Mouse (Mus musculus): ENCODE data around the gene Pan3. TPM values are rescaled to one million over a fixed set of nuclear protein-coding genes. Genes with fewer than 3 reads are reported as not detected.
A peak's percentile ranks its signal among the peaks of the same experiment; 100 is the strongest.
"Not testable (repeated sequence)": the region's sequence is repeated elsewhere in the genome, so short reads cannot be mapped to it uniquely, and the experiment has no call there.

The Pan3 gene
- polyA plus RNA-seq, 1 experiment from 2014 or later, result 98.3 TPM

DNA sequence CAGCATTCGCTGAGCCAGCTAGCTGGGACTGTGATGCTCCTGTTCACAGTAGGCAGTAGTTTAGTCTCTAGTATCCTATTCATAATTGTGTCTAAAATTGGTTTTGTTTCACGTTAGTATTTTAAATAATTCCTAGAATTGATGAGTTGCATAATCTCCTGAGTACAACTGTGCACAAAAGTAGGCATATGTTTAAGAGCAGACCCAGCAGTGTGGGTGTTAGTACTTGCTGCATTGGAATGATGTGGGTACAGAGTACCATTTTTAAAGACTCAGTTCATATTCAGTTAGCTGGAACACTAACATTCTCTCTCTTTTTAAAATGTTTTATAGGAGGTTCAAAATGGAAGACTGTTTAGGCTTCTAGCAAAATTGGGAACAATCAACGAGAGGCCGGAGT is 109.4 kb downstream of the Pan3 start:
- Histone ChIP-seq H3K4me3 (ENCODE audit: low read depth, low read length) (no peak overlapping the region), H3K36me3 (ENCODE audit: control insufficient read depth, insufficient read depth, low read length) (peaks cover 29% of the 10 kb centered on the region), H3K9ac (replicated peaks; ENCODE audit: low read depth, low read length) (no peak overlapping the region), H3K9me3 (ENCODE audit: control insufficient read depth, low read depth, low read length) (no peaks in the 10 kb centered on the region), H3K4me2 (replicated peaks; ENCODE audit: low read depth, low read length) (no peak overlapping the region), H3K27me3 (ENCODE audit: control insufficient read depth, insufficient read depth, low read length) (no peaks in the 10 kb centered on the region), H3K27ac (ENCODE audit: low read length) (no peak overlapping the region), H3K4me1 (ENCODE audit: control insufficient read depth, insufficient read depth, low read length) (no peaks in the 10 kb centered on the region)
- WGBS, result 94% methylated on average over 4 of the region's 4 CpGs
- ATAC-seq (ENCODE audit: insufficient number of reproducible peaks, insufficient read depth, low FRiP score, low read depth), result no peak

DNA sequence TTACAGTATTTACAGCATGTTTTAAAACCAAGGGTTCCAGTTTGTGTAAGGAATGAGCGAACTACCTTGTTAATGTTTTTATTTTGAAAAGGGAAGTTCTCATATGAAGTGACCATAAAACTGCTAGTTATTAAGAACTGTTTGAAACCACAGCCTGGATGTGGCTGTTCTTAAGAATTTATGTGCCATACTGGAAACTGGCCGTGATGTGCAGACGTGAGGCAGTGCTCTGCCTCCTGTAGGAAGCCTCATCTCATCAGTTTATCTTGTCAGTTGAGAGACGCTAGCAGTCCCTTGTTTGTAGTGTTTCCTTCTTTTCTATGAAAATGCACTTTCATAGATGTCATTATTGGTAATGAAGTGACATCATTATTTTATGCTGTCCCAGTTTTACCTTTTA is 109.9 kb downstream of the Pan3 start:
- 92% methylated on average over 4 of the region's 4 CpGs for WGBS
- no peak overlapping the region for H3K27ac ChIP-seq (ENCODE audit: low read length)
- no peaks in the 10 kb centered on the region for H3K9me3 ChIP-seq (ENCODE audit: control insufficient read depth, low read depth, low read length)
- peaks cover 29% of the 10 kb centered on the region for H3K36me3 ChIP-seq (ENCODE audit: control insufficient read depth, insufficient read depth, low read length)
- no peak overlapping the region for H3K4me2 ChIP-seq (replicated peaks; ENCODE audit: low read depth, low read length)
- no peak overlapping the region for H3K4me3 ChIP-seq (ENCODE audit: low read depth, low read length)
- H3K27me3 ChIP-seq (ENCODE audit: control insufficient read depth, insufficient read depth, low read length), result no peaks in the 10 kb centered on the region
- no peak overlapping the region for H3K9ac ChIP-seq (replicated peaks; ENCODE audit: low read depth, low read length)
- no peaks in the 10 kb centered on the region for H3K4me1 ChIP-seq (ENCODE audit: control insufficient read depth, insufficient read depth, low read length)
- no peak for ATAC-seq (ENCODE audit: insufficient number of reproducible peaks, insufficient read depth, low FRiP score, low read depth)

DNA sequence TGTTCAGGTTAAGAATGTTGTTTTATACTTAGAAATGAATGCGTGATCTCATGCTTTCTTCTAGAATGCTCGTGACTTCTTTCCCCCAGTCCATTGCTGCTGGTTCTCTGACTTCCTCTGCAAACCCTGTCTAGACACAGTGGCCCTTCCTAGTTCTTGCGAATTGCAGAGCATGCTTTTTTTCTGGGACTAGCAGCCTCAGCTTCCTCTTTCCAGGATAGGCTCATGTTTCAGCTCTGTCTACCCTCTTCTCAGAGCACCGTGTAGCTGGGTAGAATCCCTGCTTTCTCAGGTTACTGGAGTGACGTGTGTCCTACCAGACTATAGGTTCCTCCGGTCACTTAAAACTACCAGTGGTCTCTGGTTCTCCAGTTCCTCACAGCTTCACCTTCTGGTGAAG is 112.3 kb downstream of the Pan3 start:
- H3K4me2 ChIP-seq (replicated peaks; ENCODE audit: low read depth, low read length), result no peak overlapping the region
- no peaks in the 10 kb centered on the region for H3K4me1 ChIP-seq (ENCODE audit: control insufficient read depth, insufficient read depth, low read length)
- no peak for ATAC-seq (ENCODE audit: insufficient number of reproducible peaks, insufficient read depth, low FRiP score, low read depth)
- no peak overlapping the region for H3K27ac ChIP-seq (ENCODE audit: low read length)
- H3K9me3 ChIP-seq (ENCODE audit: control insufficient read depth, low read depth, low read length), result no peaks in the 10 kb centered on the region
- no peaks in the 10 kb centered on the region for H3K27me3 ChIP-seq (ENCODE audit: control insufficient read depth, insufficient read depth, low read length)
- peaks cover 38% of the 10 kb centered on the region for H3K36me3 ChIP-seq (ENCODE audit: control insufficient read depth, insufficient read depth, low read length)
- no peak overlapping the region for H3K4me3 ChIP-seq (ENCODE audit: low read depth, low read length)
- H3K9ac ChIP-seq (replicated peaks; ENCODE audit: low read depth, low read length), result no peak overlapping the region
- 82% methylated on average over 6 of the region's 6 CpGs for WGBS

DNA sequence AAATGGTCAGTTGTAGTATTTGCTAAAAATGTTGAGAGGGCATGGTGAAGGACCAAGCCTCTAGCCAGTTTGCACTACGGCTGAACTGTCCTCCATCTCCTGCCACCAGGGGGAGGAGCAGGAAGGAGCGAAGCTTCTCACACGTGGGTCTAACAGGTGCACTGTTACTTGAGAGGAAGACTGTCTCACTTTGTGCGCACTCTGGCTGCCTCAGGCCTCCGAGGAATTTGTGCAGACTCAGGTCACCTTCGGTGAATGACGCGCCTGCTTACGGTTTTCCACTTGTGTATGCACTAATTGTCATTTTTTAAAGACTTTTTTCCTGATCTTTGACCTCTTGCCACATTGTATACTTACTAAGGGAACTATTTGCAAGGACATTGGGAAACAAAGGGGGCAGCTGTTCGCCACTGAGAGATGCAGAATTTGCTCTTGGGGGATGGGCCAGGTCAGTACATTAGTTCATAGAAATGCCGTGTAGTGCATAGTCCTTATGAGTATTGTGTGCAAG is 115.8 kb downstream of the Pan3 start:
- Histone ChIP-seq H3K27ac (ENCODE audit: low read length) (no peak overlapping the region), H3K36me3 (ENCODE audit: control insufficient read depth, insufficient read depth, low read length) (peaks cover 27% of the 10 kb centered on the region), H3K9ac (replicated peaks; ENCODE audit: low read depth, low read length) (no peak overlapping the region), H3K27me3 (ENCODE audit: control insufficient read depth, insufficient read depth, low read length) (no peaks in the 10 kb centered on the region), H3K4me3 (ENCODE audit: low read depth, low read length) (no peak overlapping the region), H3K4me1 (ENCODE audit: control insufficient read depth, insufficient read depth, low read length) (no peaks in the 10 kb centered on the region), H3K9me3 (ENCODE audit: control insufficient read depth, low read depth, low read length) (no peaks in the 10 kb centered on the region), H3K4me2 (replicated peaks; ENCODE audit: low read depth, low read length) (no peak overlapping the region)
- 0 out of 2 replicates have a peak, but pooled peaks have one; percentile 23 for ATAC-seq (ENCODE audit: insufficient number of reproducible peaks, insufficient read depth, low FRiP score, low read depth)
- WGBS, result 51% methylated on average over 11 of the region's 11 CpGs

DNA sequence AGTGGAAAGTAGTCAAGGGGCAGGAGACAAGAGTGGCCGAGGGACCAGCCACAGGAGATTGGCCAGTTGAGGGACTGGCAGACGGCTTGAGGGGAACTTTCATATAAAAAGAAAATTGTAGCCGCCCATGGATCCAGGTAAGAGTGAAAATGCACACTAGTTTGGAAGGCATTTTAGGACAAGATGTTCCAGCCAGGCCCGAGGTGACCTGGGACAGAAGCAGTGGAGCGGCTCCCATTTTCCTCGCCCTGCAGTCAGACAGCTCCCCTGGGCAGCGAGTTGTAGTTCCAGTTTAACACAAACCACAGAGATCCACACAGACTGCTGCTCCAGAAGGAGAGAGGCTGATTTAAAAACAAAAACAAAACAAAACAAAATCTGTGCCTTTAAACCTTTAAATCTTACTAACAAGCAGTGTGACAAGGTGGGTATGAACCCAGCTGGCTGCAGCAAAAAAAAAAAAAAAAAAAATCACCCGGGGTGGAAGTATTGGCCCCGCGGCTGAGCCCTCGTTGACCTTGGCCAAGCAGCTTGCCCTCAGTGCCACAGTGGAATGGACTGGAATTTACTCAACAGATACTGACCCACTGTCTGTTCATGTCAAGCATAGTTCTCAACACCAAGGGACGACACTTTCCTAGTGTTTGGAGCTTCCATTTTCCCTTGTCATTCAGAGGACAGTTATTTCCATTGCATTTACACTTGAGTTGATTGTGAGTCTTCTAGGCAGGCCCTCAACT is 119.2 kb downstream of the Pan3 start:
- WGBS, result 85% methylated on average over 12 of the region's 12 CpGs
- peaks cover 17% of the 10 kb centered on the region for H3K36me3 ChIP-seq (ENCODE audit: control insufficient read depth, insufficient read depth, low read length)
- H3K9me3 ChIP-seq (ENCODE audit: control insufficient read depth, low read depth, low read length), result no peaks in the 10 kb centered on the region
- H3K9ac ChIP-seq (replicated peaks; ENCODE audit: low read depth, low read length), result no peak overlapping the region
- H3K4me1 ChIP-seq (ENCODE audit: control insufficient read depth, insufficient read depth, low read length), result no peaks in the 10 kb centered on the region
- H3K27me3 ChIP-seq (ENCODE audit: control insufficient read depth, insufficient read depth, low read length), result no peaks in the 10 kb centered on the region
- no peak overlapping the region for H3K4me2 ChIP-seq (replicated peaks; ENCODE audit: low read depth, low read length)
- H3K27ac ChIP-seq (ENCODE audit: low read length), result no peak overlapping the region
- ATAC-seq (ENCODE audit: insufficient number of reproducible peaks, insufficient read depth, low FRiP score, low read depth), result no peak
- no peak overlapping the region for H3K4me3 ChIP-seq (ENCODE audit: low read depth, low read length)

DNA sequence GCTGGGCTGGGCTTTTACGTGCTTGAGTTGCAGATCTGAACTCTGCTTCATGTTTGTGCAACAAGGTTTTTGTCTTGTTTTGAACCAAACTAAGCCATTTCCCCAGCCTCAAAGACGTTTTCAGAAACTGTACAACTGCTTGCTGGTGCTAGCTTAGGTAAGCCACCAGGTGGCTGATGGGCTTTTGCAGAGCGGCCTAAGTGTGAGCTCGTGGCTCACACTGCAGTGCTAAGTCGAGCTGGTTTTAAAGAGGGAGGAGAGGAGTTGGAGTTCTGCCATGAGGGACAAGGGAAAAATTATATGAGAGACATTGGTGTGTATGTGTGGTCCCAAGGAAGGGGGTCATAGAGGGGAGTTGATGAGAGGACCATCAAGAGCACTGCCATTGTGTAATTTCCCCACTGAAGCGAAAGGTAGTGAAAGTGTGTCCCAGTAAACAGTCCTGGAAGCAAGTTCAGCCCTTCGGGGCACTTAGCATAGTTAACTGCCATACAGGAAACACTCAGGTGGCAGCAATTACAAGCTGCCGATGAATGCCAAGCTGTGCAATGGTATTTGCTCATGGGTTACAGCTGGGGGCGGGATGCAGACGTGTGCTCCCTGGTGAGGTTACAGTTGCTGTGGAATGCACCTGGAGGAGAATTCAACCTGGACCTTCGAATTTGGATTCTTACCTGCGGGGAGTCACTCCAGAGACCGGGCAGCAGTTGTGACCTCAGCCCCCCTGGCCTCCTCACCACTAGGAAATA is 122.1 kb downstream of the Pan3 start:
- ATAC-seq (ENCODE audit: insufficient number of reproducible peaks, insufficient read depth, low FRiP score, low read depth), result no peak
- Histone ChIP-seq H3K36me3 (ENCODE audit: control insufficient read depth, insufficient read depth, low read length) (no peaks in the 10 kb centered on the region; the same call in 1 of the 2 replicates), H3K9ac (replicated peaks; ENCODE audit: low read depth, low read length) (no peak overlapping the region), H3K27me3 (ENCODE audit: control insufficient read depth, insufficient read depth, low read length) (no peaks in the 10 kb centered on the region), H3K27ac (ENCODE audit: low read length) (no peak overlapping the region), H3K9me3 (ENCODE audit: control insufficient read depth, low read depth, low read length) (no peaks in the 10 kb centered on the region), H3K4me1 (ENCODE audit: control insufficient read depth, insufficient read depth, low read length) (no peaks in the 10 kb centered on the region), H3K4me3 (ENCODE audit: low read depth, low read length) (no peak overlapping the region), H3K4me2 (replicated peaks; ENCODE audit: low read depth, low read length) (no peak overlapping the region)
- 83% methylated on average over 13 of the region's 13 CpGs for WGBS

DNA sequence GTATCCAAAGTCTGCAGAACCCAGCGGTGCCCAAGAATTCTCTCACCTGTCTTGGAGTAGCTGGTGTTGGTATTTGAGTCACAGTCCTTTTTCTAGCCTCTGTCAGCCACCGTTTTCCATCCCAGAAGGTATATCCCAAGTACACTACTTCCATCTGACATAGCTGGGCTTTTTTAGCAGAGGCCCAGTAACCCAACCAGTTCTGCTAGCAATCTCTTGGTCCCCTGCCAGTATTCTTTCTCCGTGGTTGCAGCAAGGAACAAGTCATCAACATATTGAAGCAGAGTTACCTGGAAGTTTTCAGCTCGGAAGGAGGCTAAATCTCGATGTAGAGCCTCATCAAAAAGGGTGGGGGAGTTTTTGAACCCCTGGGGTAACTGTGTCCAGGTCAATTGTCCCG is 127.7 kb downstream of the Pan3 start:
- H3K4me3 ChIP-seq (ENCODE audit: low read depth, low read length); H3K36me3 ChIP-seq (ENCODE audit: control insufficient read depth, insufficient read depth, low read length); H3K9me3 ChIP-seq (ENCODE audit: control insufficient read depth, low read depth, low read length); H3K4me1 ChIP-seq (ENCODE audit: control insufficient read depth, insufficient read depth, low read length); H3K4me2 ChIP-seq (replicated peaks; ENCODE audit: low read depth, low read length); H3K27ac ChIP-seq (ENCODE audit: low read length); H3K9ac ChIP-seq (replicated peaks; ENCODE audit: low read depth, low read length); ATAC-seq (ENCODE audit: insufficient number of reproducible peaks, insufficient read depth, low FRiP score, low read depth); H3K27me3 ChIP-seq (ENCODE audit: control insufficient read depth, insufficient read depth, low read length): not testable (repeated sequence)
- 74% methylated on average over 6 of the region's 6 CpGs for WGBS

DNA sequence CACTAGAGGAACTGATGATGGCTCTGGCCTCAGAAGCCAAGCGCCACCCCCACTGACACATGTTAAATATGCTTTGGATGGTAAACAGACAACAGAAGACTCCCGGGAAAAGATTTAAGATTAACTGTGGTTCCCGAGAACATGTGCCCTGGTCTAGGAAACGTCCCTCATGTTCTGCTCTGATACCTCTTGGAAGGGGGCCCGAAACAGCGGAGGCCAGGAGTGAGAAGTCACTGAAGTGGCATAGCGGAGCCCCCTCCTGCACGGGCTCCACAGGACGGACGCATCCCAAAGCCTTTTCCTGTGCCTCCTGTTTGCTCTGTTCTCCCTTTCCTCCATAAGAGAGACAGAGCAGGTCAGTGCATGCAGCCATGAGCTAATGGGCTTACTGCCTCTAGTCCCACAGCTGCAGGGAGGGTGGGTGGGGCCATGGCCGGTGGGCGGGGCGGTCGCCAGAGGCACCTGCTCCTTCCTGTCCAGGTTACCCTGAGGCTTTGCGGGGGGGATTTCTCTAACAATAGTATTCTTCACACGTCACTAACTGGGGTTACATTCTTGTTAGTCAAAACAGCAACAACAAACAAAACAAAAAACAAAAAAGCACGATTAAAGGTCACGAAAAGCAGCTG is 133.7 kb downstream of the Pan3 start:
- H3K9ac ChIP-seq (replicated peaks; ENCODE audit: low read depth, low read length), result no peak overlapping the region
- 45% methylated on average over 18 of the region's 18 CpGs for WGBS
- peak overlapping the region; percentile 32 for H3K4me2 ChIP-seq (replicated peaks; ENCODE audit: low read depth, low read length)
- H3K27ac ChIP-seq (ENCODE audit: low read length), result no peak overlapping the region
- no peaks in the 10 kb centered on the region for H3K27me3 ChIP-seq (ENCODE audit: control insufficient read depth, insufficient read depth, low read length)
- no peak overlapping the region for H3K4me3 ChIP-seq (ENCODE audit: low read depth, low read length)
- H3K4me1 ChIP-seq (ENCODE audit: control insufficient read depth, insufficient read depth, low read length), result peaks cover 4% of the 10 kb centered on the region; the same call in 1 of the 2 replicates
- H3K9me3 ChIP-seq (ENCODE audit: control insufficient read depth, low read depth, low read length), result no peaks in the 10 kb centered on the region
- H3K36me3 ChIP-seq (ENCODE audit: control insufficient read depth, insufficient read depth, low read length), result no peaks in the 10 kb centered on the region
- peak; percentile 85 for ATAC-seq (ENCODE audit: insufficient number of reproducible peaks, insufficient read depth, low FRiP score, low read depth)

Data from stomach, embryonic 14.5 days (tissue).